Mouse (Mus musculus) small intestine, adult 10 weeks (tissue): Measurements from ENCODE around the gene Sfr1. TPM values are rescaled to one million over a fixed set of nuclear protein-coding genes. Genes with fewer than 3 reads are reported as not detected.

Experiments
- polyA plus RNA-seq: library from polyadenylated mRNA; stranded (reverse); fragments of 350-450 nt; fragmentation: Illumina TruSeq; extraction: RNeasy Lipid Tissue Mini Kit (QIAGEN cat#74804); gene quantifications from one replicate; pipeline ENCODE4 v1.2.3, GENCODE M21; 2014; ENCODE audit warnings: low replicate concordance

Gene Sfr1
- polyA plus RNA-seq: 164 TPM

DNA sequence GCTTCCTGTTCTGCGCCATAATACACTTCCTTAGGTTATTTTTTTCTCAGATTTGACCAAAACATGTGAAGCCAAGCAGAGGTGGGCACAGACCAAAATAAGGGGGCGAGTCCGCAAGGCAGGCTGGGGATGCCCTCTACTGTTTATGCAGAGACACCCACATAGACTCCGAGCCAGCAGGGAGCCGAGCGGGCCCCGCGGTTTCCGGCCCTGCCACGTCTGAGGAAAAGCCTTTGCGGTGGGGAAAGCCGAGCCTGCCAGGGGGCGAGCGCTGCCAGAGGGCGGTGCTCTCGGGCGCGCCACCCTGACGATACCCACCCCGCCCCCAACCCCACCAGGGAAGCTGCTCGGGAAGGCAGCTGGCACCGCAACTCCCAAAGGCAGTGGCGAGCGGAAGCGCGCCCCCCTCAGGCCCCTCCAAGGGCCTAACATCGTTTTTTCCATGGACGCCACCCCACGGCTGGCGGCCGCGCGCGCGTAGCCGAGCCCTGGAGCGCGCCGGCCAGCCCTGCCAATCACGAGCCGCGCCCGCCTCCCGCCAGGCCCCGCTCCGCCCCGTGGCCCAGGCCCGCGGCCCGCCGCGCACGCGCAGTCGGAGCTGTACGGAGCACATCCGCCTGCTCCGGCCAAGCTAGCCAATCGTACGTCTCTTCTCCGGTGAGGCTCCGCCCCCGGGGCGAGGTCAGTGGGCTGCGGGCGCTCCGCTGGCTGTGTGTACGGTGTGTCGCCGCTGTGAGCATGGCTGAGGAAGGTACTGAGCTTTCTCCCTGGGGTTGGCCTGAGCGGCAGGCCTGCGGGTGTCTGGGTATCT, at the start of gene Sfr1:
Gene Sfr1 (plus strand): TSS at position 612 of the 811 bp plus-strand sequence.

DNA sequence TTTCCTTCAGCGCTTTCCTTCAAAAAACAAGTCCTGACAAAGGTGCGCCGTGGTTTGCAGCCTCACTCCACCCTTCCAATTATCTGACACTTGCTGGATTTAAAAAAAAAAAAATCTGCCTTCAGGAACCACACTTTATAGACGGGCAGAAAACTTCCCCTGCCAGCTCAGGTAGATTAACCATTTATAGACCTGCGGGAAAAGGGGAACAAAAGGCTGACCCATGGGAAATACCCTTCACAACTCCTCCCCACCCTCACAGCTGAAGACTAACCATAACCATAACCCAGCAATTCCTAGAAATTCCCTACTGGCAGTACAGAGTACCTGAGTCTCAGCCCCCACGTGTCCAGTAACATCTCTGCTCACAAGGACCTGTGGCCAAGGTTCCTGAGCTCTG, 39.5 kb upstream of the Sfr1 start, which contains the start of gene Col17a1:
Gene Col17a1 (minus strand): TSS at position 101 of the 400 bp plus-strand sequence.

Other genes with a start within 250 kb of the Sfr1 start
- gene Stn1, start 194.2 kb upstream of the Sfr1 start, polyA plus RNA-seq: 4.7 TPM
- gene Slk, start 152.0 kb upstream of the Sfr1 start, polyA plus RNA-seq: 93.6 TPM
- 0.07 TPM for gene Col17a1, start 39.6 kb upstream of the Sfr1 start, polyA plus RNA-seq
- 968 TPM for gene Gsto1, start 123.3 kb downstream of the Sfr1 start, polyA plus RNA-seq
- gene Gsto2, start 133.9 kb downstream of the Sfr1 start, polyA plus RNA-seq: not detected
- 0.48 TPM for gene Cfap43, start 187.6 kb downstream of the Sfr1 start, polyA plus RNA-seq
- gene Itprip, start 187.6 kb downstream of the Sfr1 start, polyA plus RNA-seq: not detected
- gene Cfap58, start 206.0 kb downstream of the Sfr1 start, polyA plus RNA-seq: not detected